Mouse (Mus musculus) layer of hippocampus, adult 6 months (tissue): Measurements from ENCODE around the gene Dclre1c. TPM values are rescaled to one million over a fixed set of nuclear protein-coding genes. Genes with fewer than 3 reads are reported as not detected.

Experiments
- long read RNA-seq, 2 experiments: library from polyadenylated mRNA; unstranded; transcript quantifications; one replicate each; pipeline ENCODE4 v2.0.0; 2019 to 2020
- polyA plus RNA-seq: library from polyadenylated mRNA; unstranded; fragments of <200 nt; fragmentation: Nextera tagmentation; gene quantifications from 2 replicates; pipeline ENCODE4 v1.2.3, GENCODE M21; 2021

Gene Dclre1c
- polyA plus RNA-seq = 4.0 and 4.6 TPM in 2 replicates
- long read RNA-seq, experiment 1, transcript Dclre1c-203 (14 exons, 2,469 nt) = major isoform, 5 of 8 reads
- long read RNA-seq, experiment 1, partial matches to known transcripts = 0 of 8 reads
- long read RNA-seq, experiment 1, other reads (novel, unspliced or antisense) = 3 of 8 reads
- long read RNA-seq, experiment 2, full-length matches to known transcripts = 18 of 35 reads
- long read RNA-seq, experiment 2, partial matches to known transcripts = 4 of 35 reads
- long read RNA-seq, experiment 2, other reads (novel, unspliced or antisense) = 13 of 35 reads

DNA sequence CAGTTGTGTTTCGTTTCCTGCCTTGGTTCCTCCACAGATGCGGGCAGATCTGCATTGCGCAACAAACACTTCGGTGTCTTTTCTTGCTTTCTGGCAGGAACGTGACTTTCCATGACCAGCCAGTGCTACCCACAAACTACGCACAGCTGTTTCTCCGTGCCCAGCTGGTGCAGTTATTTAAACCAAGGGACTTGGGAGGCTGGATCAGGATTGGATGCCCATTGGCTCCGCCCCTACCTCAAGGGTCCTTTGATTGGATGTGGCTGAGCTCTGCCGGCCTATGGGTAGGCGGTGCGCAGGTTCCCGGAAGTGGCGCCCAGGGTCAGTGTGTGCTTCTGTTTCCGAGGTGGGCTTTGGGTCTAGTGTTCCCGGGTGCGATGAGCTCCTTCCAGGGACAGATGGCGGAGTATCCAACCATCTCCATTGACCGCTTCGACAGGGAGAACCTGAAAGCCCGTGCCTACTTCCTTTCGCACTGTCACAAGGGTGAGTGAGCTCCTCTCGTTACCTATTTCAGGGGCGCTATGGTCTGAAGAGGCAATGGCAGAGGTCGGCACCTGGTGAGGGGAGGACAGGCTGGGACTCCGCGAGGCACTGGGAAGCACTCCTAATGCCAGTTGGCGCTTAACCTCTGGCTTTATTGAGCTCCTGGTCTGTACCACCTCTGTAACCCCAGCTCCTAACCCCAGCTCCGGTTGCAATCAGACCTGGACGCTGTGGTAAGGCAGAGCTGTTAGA lies at the start of gene Dclre1c:
Dclre1c (plus strand) TSS at position 291 of the 738 bp plus-strand sequence.

DNA sequence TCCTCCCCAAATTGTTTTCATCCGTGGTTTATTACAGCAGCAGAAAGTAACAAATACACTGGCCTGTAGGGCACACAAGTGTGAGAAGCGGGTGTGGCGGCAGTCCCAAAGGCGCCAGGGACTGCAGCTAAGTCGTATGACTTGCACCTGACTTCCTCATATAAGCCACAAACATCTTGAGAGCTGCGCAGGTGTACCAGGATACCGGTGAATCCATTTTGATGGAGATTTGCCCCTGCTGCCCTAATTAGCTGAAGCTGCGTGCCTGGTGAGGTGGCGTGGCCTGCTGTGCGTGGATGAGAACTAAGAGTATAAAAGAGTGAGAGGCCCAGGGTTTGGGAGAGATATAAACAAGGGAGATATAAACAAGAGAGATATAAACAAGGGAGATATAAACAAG lies 26.8 kb upstream of the Dclre1c start, which contains the start of gene Olah:
Olah (minus strand) TSS at position 101 of the 400 bp plus-strand sequence.

DNA sequence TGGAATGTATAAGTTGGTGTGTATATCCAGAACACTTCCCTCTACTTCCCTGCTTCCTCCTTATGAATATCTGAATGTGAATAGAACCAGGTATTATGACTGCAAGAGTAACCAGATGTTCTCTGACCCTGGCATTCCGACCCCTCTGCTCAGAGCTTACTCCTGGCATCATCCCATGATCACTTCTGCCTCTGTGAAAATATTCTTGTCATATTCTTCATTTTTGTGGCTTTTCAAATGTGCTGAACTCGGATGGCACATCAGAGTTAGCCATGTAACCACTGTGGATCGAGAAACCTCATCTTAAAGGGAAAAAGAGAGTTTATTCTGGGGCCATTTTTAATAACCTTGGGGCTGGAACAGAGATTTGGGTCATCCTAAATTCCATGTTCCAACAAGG lies 1.4 kb upstream of the Dclre1c start, which contains the start of gene Meig1:
Meig1 (minus strand) TSS at position 101 of the 400 bp plus-strand sequence.

DNA sequence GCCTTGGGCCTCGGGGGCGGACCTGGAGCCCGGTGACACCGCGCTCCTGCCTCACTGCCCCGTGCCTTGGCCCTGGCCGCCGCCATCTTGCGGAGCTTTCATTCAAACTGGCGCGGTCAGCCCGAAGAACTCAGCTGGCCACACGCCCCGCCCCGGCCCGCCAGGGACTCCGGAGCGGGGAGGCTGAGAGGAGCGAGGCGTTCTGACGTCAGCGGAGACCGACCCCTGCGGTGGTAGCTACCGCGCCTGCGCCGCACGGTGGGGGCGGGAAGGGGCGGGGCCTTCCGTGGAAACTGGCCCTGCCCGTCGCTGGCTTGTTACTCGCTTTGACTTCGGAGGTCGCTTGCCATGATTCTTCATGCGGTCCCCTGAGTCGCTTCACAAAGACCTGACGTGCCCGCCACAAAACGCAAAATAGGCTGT lies 50.9 kb downstream of the Dclre1c start, which contains the start of gene Suv39h2:
Suv39h2 (minus strand) TSS at position 171 of the 423 bp plus-strand sequence.

DNA sequence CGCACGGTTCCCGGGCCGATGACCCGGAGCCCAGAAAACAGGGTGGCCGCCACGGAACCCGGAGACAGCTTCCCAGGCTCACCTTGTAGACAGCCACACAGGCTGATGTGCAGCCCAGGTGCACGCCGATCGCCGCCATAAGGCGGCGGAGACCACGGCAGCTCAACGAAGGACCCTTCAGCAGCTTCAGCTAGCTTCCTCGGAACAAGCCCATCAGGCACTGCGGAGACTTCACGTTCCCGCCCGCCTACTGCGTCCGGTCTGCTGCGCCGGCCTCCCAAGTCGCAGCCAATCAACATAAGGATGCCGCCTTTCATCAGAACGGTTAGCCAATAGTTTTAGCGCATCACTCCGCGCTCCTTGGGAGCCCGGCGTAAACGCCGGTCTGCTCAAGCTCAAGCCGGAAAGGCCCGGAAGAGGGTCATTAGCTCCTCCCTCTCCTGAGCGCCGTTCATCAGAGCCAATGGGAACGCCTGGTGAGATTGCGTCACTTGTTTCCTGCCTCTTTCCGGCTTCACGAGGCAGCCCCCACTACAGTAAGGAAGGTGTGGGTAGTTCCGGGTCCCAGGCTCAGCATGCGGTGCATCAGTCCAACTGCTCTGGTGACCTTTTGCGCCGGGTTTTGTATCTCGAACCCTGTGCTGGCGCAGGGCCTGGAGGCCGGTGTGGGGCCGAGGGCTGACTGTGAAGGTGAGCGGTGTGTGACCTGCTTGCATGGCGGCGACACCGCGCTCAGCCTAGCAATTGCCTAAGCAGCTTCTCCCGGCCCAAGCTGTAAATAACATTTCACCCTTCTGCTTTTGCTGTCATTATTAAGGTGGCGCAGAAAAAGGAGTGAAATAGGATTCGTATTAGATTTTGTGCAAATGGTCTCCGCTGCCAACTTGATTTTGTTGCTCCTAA lies 88.9 kb downstream of the Dclre1c start, which contains the start of the genes Gm45902, Hspa14 and Cdnf:
Gm45902 (minus strand) TSS at position 239 of the 903 bp plus-strand sequence.
Hspa14 (minus strand) TSS at position 263 of the 903 bp plus-strand sequence.
Cdnf (plus strand) TSS at position 479 of the 903 bp plus-strand sequence.

Other genes starting within 250 kb of the Dclre1c start
- gene Nmt2, start 139.9 kb upstream of the Dclre1c start, polyA plus RNA-seq = 76.2 and 125 TPM in 2 replicates
- 11.7 and 14.4 TPM in 2 replicates for gene Rpp38, start 91.5 kb upstream of the Dclre1c start, polyA plus RNA-seq
- 2.2 and 2.7 TPM in 2 replicates for gene Acbd7, start 88.0 kb upstream of the Dclre1c start, polyA plus RNA-seq
- gene Olah, start 26.9 kb upstream of the Dclre1c start, polyA plus RNA-seq = not detected in 2 replicates
- 34.4 and 55.5 TPM in 2 replicates for gene Meig1, start 1.5 kb upstream of the Dclre1c start, polyA plus RNA-seq
- 1.8 and 2.1 TPM in 2 replicates for gene Suv39h2, start 50.9 kb downstream of the Dclre1c start, polyA plus RNA-seq
- gene Gm45902, start 88.7 kb downstream of the Dclre1c start, polyA plus RNA-seq = 0.73 and 0.74 TPM in 2 replicates
- 33.2 and 36.7 TPM in 2 replicates for gene Hspa14, start 88.7 kb downstream of the Dclre1c start, polyA plus RNA-seq
- gene Cdnf, start 88.9 kb downstream of the Dclre1c start, polyA plus RNA-seq = 0.09 and 0.20 TPM in 2 replicates
- gene Fam107b, start 146.4 kb downstream of the Dclre1c start, polyA plus RNA-seq = 4.7 and 5.1 TPM in 2 replicates